ENCODE assay signal across 15 mouse cellular contexts in genomic region chr11:94139232-94139620, GRCm38 (mm10).
DNase-seq lines count a peak whose midpoint lies in the region; ATAC-seq and TF ChIP-seq lines count a peak whose summit lies in the region.
"Had no signal": no experiment of that assay in that cellular context is flagged by ENCODE, and none has a peak within 500 bp of the region (broad histone marks: within the 10 kb centered on the region; RNA-seq: fewer than 3 reads in every experiment).

No protein-coding gene starts in this region.

- no peak for DNase-seq in gastrocnemius, adult 2 months
- DNase-seq in gastrocnemius, postnatal 14 days: no peak
- no peak for DNase-seq in kidney, adult 8-10 months
- no peak for DNase-seq in ES-E14 (ENCODE audit: low read depth, low spot score)
- DNase-seq: liver, embryonic 13.5 days; right cerebral cortex, postnatal 25 days had no signal

- peak overlapping the region; percentile 56 for H3K4me3 ChIP-seq in gastrocnemius, adult 2 months
- no peak overlapping the region for H3K4me3 ChIP-seq in kidney, embryonic 14.5 days (ENCODE audit: low read length)
- peak overlapping the region; percentile 35 for H3K4me3 ChIP-seq in ES-Bruce4 (ENCODE audit: low read depth, low read length)
- H3K4me3 ChIP-seq in ES-E14 (ENCODE audit: insufficient read depth in 1 of 2, low read depth in 1 of 2, low read length in 2 of 2, poor library complexity in 1 of 2, severe bottlenecking in 1 of 2): peak overlapping the region; percentile 47 to 65
- H3K4me3 ChIP-seq in forebrain, embryonic 16.5 days (replicated peaks; ENCODE audit: low read length): no peak overlapping the region
- H3K4me3 ChIP-seq: embryonic facial prominence, embryonic 12.5 days; hindbrain, embryonic 10.5 days; liver, embryonic 13.5 days; midbrain, embryonic 13.5 days; myocyte; neural tube, embryonic 15.5 days had no signal

- TF ChIP-seq CTCF in gastrocnemius, adult 2 months (IDR thresholded peaks at IDR 0.05): no peak
- no peak for TF ChIP-seq CTCF in ES-Bruce4 (IDR thresholded peaks at IDR 0.05; ENCODE audit: low read depth, low read length)

- in situ Hi-C loops in ES-E14 (cut with MboI; ENCODE audit: low sequenced_read_pairs in 2 of 2, unreplicated experiment in 2 of 2): loop anchor here (10.0 kb wide), 3 partner anchors 86 to 356 kb away; partner anchors contain the start of gene Epn3 (in 1 of the 2)

- ATAC-seq in kidney, embryonic 14.5 days (ENCODE audit: low FRiP score, low TSS enrichment): no peak
- ATAC-seq in forebrain, embryonic 16.5 days: no peak
- ATAC-seq: midbrain, embryonic 13.5 days had no signal

- H3K27me3 ChIP-seq in kidney, embryonic 14.5 days (ENCODE audit: control insufficient read depth, insufficient read depth, low read length): no peaks in the 10 kb centered on the region
- H3K27me3 ChIP-seq in ES-Bruce4 (ENCODE audit: control insufficient read depth, insufficient read depth, low read length, poor library complexity, severe bottlenecking): no peaks in the 10 kb centered on the region
- H3K27me3 ChIP-seq in forebrain, embryonic 16.5 days (replicated peaks; ENCODE audit: control insufficient read depth, insufficient read depth, low read length): no peaks in the 10 kb centered on the region
- H3K27me3 ChIP-seq: embryonic facial prominence, embryonic 12.5 days; midbrain, embryonic 13.5 days; neural tube, embryonic 15.5 days had no signal

- no peak overlapping the region for H3K9ac ChIP-seq in kidney, embryonic 14.5 days (ENCODE audit: low read depth, low read length)
- H3K9ac ChIP-seq in ES-Bruce4 (ENCODE audit: low read depth, poor library complexity, severe bottlenecking) (peak overlapping the region; percentile 60), ES-E14 (ENCODE audit: insufficient read depth, low read depth, low read length, poor library complexity, severe bottlenecking) (peak overlapping the region; percentile 46; the same call in 1 of the 2 replicates)
- no peak overlapping the region for H3K9ac ChIP-seq in forebrain, embryonic 16.5 days (replicated peaks; ENCODE audit: low read depth, low read length)
- H3K9ac ChIP-seq: embryonic facial prominence, embryonic 12.5 days; liver, embryonic 13.5 days; midbrain, embryonic 13.5 days; neural tube, embryonic 15.5 days had no signal

- TF ChIP-seq POLR2A in ES-Bruce4 (IDR thresholded peaks at IDR 0.05; ENCODE audit: insufficient read depth, low read length): no peak

- 0 out of 2 replicates have a peak, but pooled peaks have one; percentile 11 for TF ChIP-seq EP300 in ES-Bruce4 (IDR thresholded peaks at IDR 0.05; ENCODE audit: insufficient read depth, low read depth, low read length)

- H3K36me3 ChIP-seq in kidney, embryonic 14.5 days (ENCODE audit: control insufficient read depth, insufficient read depth, low read length): no peaks in the 10 kb centered on the region
- no peaks in the 10 kb centered on the region for H3K36me3 ChIP-seq in ES-Bruce4 (ENCODE audit: control insufficient read depth, insufficient read depth, low read length, poor library complexity, severe bottlenecking)
- H3K36me3 ChIP-seq in ES-E14 (ENCODE audit: control insufficient read depth, insufficient read depth, low read length, poor library complexity, severe bottlenecking): no peaks in the 10 kb centered on the region
- no peaks in the 10 kb centered on the region for H3K36me3 ChIP-seq in forebrain, embryonic 16.5 days (ENCODE audit: control insufficient read depth, insufficient read depth)
- H3K36me3 ChIP-seq: embryonic facial prominence, embryonic 12.5 days; hindbrain, embryonic 10.5 days; liver, embryonic 13.5 days; midbrain, embryonic 13.5 days; neural tube, embryonic 15.5 days had no signal

- H3K4me1 ChIP-seq in kidney, embryonic 14.5 days (ENCODE audit: control insufficient read depth, insufficient read depth, low read length): peaks cover 18% of the 10 kb centered on the region
- H3K4me1 ChIP-seq in ES-Bruce4 (ENCODE audit: control insufficient read depth, insufficient read depth, low read length) (peaks cover 25% of the 10 kb centered on the region), ES-E14 (ENCODE audit: control insufficient read depth in 2 of 2, insufficient read depth in 2 of 2, low read length in 2 of 2, poor library complexity in 1 of 2) (peaks cover 20 to 45% of the 10 kb centered on the region in 2 experiments; a peak in 3 of 4 replicates)
- peaks cover 18% of the 10 kb centered on the region for H3K4me1 ChIP-seq in forebrain, embryonic 16.5 days (replicated peaks; ENCODE audit: control insufficient read depth, insufficient read depth, low read length)

- no peaks in the 10 kb centered on the region for H3K9me3 ChIP-seq in kidney, embryonic 14.5 days (ENCODE audit: control insufficient read depth, low read length)
- no peaks in the 10 kb centered on the region for H3K9me3 ChIP-seq in ES-Bruce4 (replicated peaks; ENCODE audit: control insufficient read depth, insufficient read depth, low read length, poor library complexity, severe bottlenecking)
- no peaks in the 10 kb centered on the region for H3K9me3 ChIP-seq in ES-E14 (ENCODE audit: control insufficient read depth, insufficient read depth, low read depth, low read length)
- H3K9me3 ChIP-seq in forebrain, embryonic 16.5 days (ENCODE audit: control insufficient read depth, low read length): no peaks in the 10 kb centered on the region
- H3K9me3 ChIP-seq: embryonic facial prominence, embryonic 12.5 days; hindbrain, embryonic 10.5 days; liver, embryonic 13.5 days; midbrain, embryonic 13.5 days; neural tube, embryonic 15.5 days had no signal

- no peak overlapping the region for H3K4me2 ChIP-seq in kidney, embryonic 14.5 days (replicated peaks; ENCODE audit: low read depth, low read length)
- H3K4me2 ChIP-seq in forebrain, embryonic 16.5 days (ENCODE audit: low read length): no peak overlapping the region
- H3K4me2 ChIP-seq: embryonic facial prominence, embryonic 12.5 days; liver, embryonic 13.5 days; midbrain, embryonic 13.5 days; neural tube, embryonic 15.5 days had no signal

- intact Hi-C loops in gastrocnemius, adult 2 months (cut with DNase I): no loop called here
- intact Hi-C loops in gastrocnemius, postnatal 14 days (cut with DNase I; ENCODE audit: low total_unique reads): loop anchor here (5.0 kb wide), 1 partner anchor 73 kb away; the partner anchor contains the start of gene Tob1

- WGBS in kidney, embryonic 14.5 days: 58% methylated on average over 5 of the region's 5 CpGs
- WGBS in forebrain, embryonic 16.5 days: 85% methylated on average over 5 of the region's 5 CpGs

- H3K27ac ChIP-seq in gastrocnemius, adult 2 months: peak overlapping the region; percentile 99
- peak overlapping the region; percentile 55; the same call in 1 of the 2 replicates for H3K27ac ChIP-seq in kidney, embryonic 14.5 days (ENCODE audit: low read depth, low read length)
- peak overlapping the region; percentile 90 for H3K27ac ChIP-seq in ES-Bruce4 (ENCODE audit: insufficient read depth, low read length)
- H3K27ac ChIP-seq in ES-E14 (ENCODE audit: insufficient read depth, low read depth, low read length, poor library complexity, severe bottlenecking): peak overlapping the region; percentile 34; the same call in 1 of the 2 replicates
- H3K27ac ChIP-seq in forebrain, embryonic 16.5 days (ENCODE audit: low read length): no peak overlapping the region
- H3K27ac ChIP-seq: embryonic facial prominence, embryonic 12.5 days; liver, embryonic 13.5 days; midbrain, embryonic 13.5 days; neural tube, embryonic 15.5 days; stomach, postnatal 0 days had no signal

TF ChIP-seq in ES-E14, 5 proteins besides CTCF, POLR2A, EP300 and RAD21:
- no peak; the same call in 1 of the 2 replicates for TF ChIP-seq HCFC1 (IDR thresholded peaks at IDR 0.05; ENCODE audit: borderline replicate concordance, insufficient read depth, low read length)
- no peak for TF ChIP-seq CHD2 (IDR thresholded peaks at IDR 0.05; ENCODE audit: low read depth, low read length)
- TF ChIP-seq ZC3H11A (IDR thresholded peaks at IDR 0.05; ENCODE audit: borderline replicate concordance, low read depth, low read length): no peak
- no peak for TF ChIP-seq MAFK (IDR thresholded peaks at IDR 0.05; ENCODE audit: insufficient read depth, low read depth, low read length)
- TF ChIP-seq ZNF384 (IDR thresholded peaks at IDR 0.05; ENCODE audit: low read depth, low read length): no peak

Comparison
In these comparisons a context has a peak if more than half of its experiments do, and no peak if none do; other contexts are left out.
1. H3K4me3 ChIP-seq: peak in gastrocnemius, adult 2 months (single experiment), ES-Bruce4 (single experiment) and ES-E14 (2 of 2); none in kidney, embryonic 14.5 days (single experiment) and forebrain, embryonic 16.5 days (single experiment).
2. H3K9ac ChIP-seq: peak in ES-Bruce4 (single experiment) and ES-E14 (single experiment); none in kidney, embryonic 14.5 days (single experiment) and forebrain, embryonic 16.5 days (single experiment).